Mouse (Mus musculus): ENCODE results near the gene Wwc2. TPM values are rescaled to one million over a fixed set of nuclear protein-coding genes. Genes with fewer than 3 reads are reported as not detected.

The Wwc2 gene
- polyA plus RNA-seq, 1 experiment from 2014 or later: 17.1 TPM

- peak overlapping the region; percentile 89 for H3K4me3 ChIP-seq (ENCODE audit: low read depth, low read length)
- peak overlapping the region; percentile 94 for H3K4me2 ChIP-seq
- peak overlapping the region; percentile 98 for H3K27ac ChIP-seq (ENCODE audit: low read depth)
- ATAC-seq (ENCODE audit: insufficient read depth): peak; percentile 50
- WGBS: under 1% methylated on average over 51 of the region's 66 CpGs
- H3K9ac ChIP-seq: peak overlapping the region; percentile 93
- H3K27me3 ChIP-seq (ENCODE audit: insufficient read depth, low read length): no peaks in the 10 kb centered on the region
- no peak for TF ChIP-seq CTCF (IDR thresholded peaks at IDR 0.05; ENCODE audit: low read depth)
- H3K9me3 ChIP-seq (ENCODE audit: low read depth, low read length): no peaks in the 10 kb centered on the region
- H3K36me3 ChIP-seq (ENCODE audit: insufficient read depth): no peaks in the 10 kb centered on the region
- H3K4me1 ChIP-seq (ENCODE audit: insufficient read depth): peaks cover 19% of the 10 kb centered on the region
- DNase-seq: peak; percentile 62
These were observed 904 bp downstream of the Wwc2 start for GRCm38 (mm10) chr8:47989655-47990385.

GRCm38 (mm10) chr8:47989211-47989610, 1.5 kb downstream of the Wwc2 start:
- Histone ChIP-seq H3K4me3 (ENCODE audit: low read depth, low read length) (peak overlapping the region; percentile 89), H3K27me3 (ENCODE audit: insufficient read depth, low read length) (no peaks in the 10 kb centered on the region), H3K9me3 (ENCODE audit: low read depth, low read length) (no peaks in the 10 kb centered on the region), H3K36me3 (ENCODE audit: insufficient read depth) (no peaks in the 10 kb centered on the region), H3K4me1 (ENCODE audit: insufficient read depth) (peaks cover 19% of the 10 kb centered on the region), H3K27ac (ENCODE audit: low read depth) (no peak overlapping the region), H3K9ac (peak overlapping the region; percentile 93), H3K4me2 (peak overlapping the region; percentile 94)
- TF ChIP-seq CTCF (IDR thresholded peaks at IDR 0.05; ENCODE audit: low read depth): no peak
- 13% methylated on average over 8 of the region's 8 CpGs for WGBS
- no peak for ATAC-seq (ENCODE audit: insufficient read depth)
- no peak for DNase-seq

GRCm38 (mm10) chr8:47988111-47988510, 2.6 kb downstream of the Wwc2 start:
- WGBS: 50% methylated on average over 15 of the region's 15 CpGs
- Histone ChIP-seq H3K4me1 (ENCODE audit: insufficient read depth) (peaks cover 19% of the 10 kb centered on the region), H3K36me3 (ENCODE audit: insufficient read depth) (0 out of 2 replicates have a peak, but pooled peaks cover 1% of the 10 kb centered on the region), H3K27me3 (ENCODE audit: insufficient read depth, low read length) (no peaks in the 10 kb centered on the region), H3K9me3 (ENCODE audit: low read depth, low read length) (no peaks in the 10 kb centered on the region), H3K4me2 (peak overlapping the region; percentile 94), H3K9ac (no peak overlapping the region; the same call in 1 of the 2 replicates), H3K4me3 (ENCODE audit: low read depth, low read length) (peak overlapping the region; percentile 89; the same call in 1 of the 2 replicates), H3K27ac (ENCODE audit: low read depth) (no peak overlapping the region)
- DNase-seq (no peak), ATAC-seq (ENCODE audit: insufficient read depth) (no peak)
- TF ChIP-seq CTCF (IDR thresholded peaks at IDR 0.05; ENCODE audit: low read depth): no peak

GRCm38 (mm10) chr8:47985644-47986043, 5.1 kb downstream of the Wwc2 start:
- WGBS: 42% methylated on average over 10 of the region's 10 CpGs
- no peak for TF ChIP-seq CTCF (IDR thresholded peaks at IDR 0.05; ENCODE audit: low read depth)
- 0 out of 2 replicates have a peak overlapping the region, but pooled peaks have one; percentile 7 for H3K4me2 ChIP-seq

GRCm38 (mm10) chr8:47985243-47985642, 5.5 kb downstream of the Wwc2 start:
- H3K9me3 ChIP-seq (ENCODE audit: low read depth, low read length): no peaks in the 10 kb centered on the region
- H3K27ac ChIP-seq (ENCODE audit: low read depth): no peak overlapping the region
- H3K4me1 ChIP-seq (ENCODE audit: insufficient read depth): peaks cover 19% of the 10 kb centered on the region
- no peak overlapping the region for H3K9ac ChIP-seq
- H3K4me2 ChIP-seq: no peak overlapping the region
- no peak overlapping the region for H3K4me3 ChIP-seq (ENCODE audit: low read depth, low read length)
- 0 out of 2 replicates have a peak, but pooled peaks cover 5% of the 10 kb centered on the region for H3K36me3 ChIP-seq (ENCODE audit: insufficient read depth)
- no peak for TF ChIP-seq CTCF (IDR thresholded peaks at IDR 0.05; ENCODE audit: low read depth)
- no peak for DNase-seq
- H3K27me3 ChIP-seq (ENCODE audit: insufficient read depth, low read length): no peaks in the 10 kb centered on the region
- no peak for ATAC-seq (ENCODE audit: insufficient read depth)

More at GRCm38 (mm10) chr8:47985644-47986043, 5.1 kb downstream of the Wwc2 start:
- Histone ChIP-seq H3K4me3 (ENCODE audit: low read depth, low read length) (no peak overlapping the region), H3K27me3 (ENCODE audit: insufficient read depth, low read length) (no peaks in the 10 kb centered on the region), H3K36me3 (ENCODE audit: insufficient read depth) (0 out of 2 replicates have a peak, but pooled peaks cover 5% of the 10 kb centered on the region), H3K9ac (no peak overlapping the region), H3K9me3 (ENCODE audit: low read depth, low read length) (no peaks in the 10 kb centered on the region), H3K27ac (ENCODE audit: low read depth) (no peak overlapping the region), H3K4me1 (ENCODE audit: insufficient read depth) (peaks cover 19% of the 10 kb centered on the region)
- ATAC-seq (ENCODE audit: insufficient read depth) (no peak), DNase-seq (no peak)

GRCm38 (mm10) chr8:47981075-47981474, 9.6 kb downstream of the Wwc2 start:
- H3K4me3 ChIP-seq (ENCODE audit: low read depth, low read length): no peak overlapping the region
- no peaks in the 10 kb centered on the region for H3K27me3 ChIP-seq (ENCODE audit: insufficient read depth, low read length)
- no peak for TF ChIP-seq CTCF (IDR thresholded peaks at IDR 0.05; ENCODE audit: low read depth)
- no peaks in the 10 kb centered on the region for H3K9me3 ChIP-seq (ENCODE audit: low read depth, low read length)
- no peak overlapping the region for H3K9ac ChIP-seq
- H3K4me1 ChIP-seq (ENCODE audit: insufficient read depth): peaks cover 6% of the 10 kb centered on the region; the same call in 1 of the 2 replicates
- no peak for ATAC-seq (ENCODE audit: insufficient read depth)
- H3K4me2 ChIP-seq: no peak overlapping the region
- 0 out of 2 replicates have a peak, but pooled peaks cover 10% of the 10 kb centered on the region for H3K36me3 ChIP-seq (ENCODE audit: insufficient read depth)
- no peak overlapping the region for H3K27ac ChIP-seq (ENCODE audit: low read depth)
- 88% methylated on average over 6 of the region's 6 CpGs for WGBS
- DNase-seq: no peak

- Histone ChIP-seq H3K9ac (no peak overlapping the region), H3K4me2 (no peak overlapping the region), H3K4me1 (ENCODE audit: insufficient read depth) (peaks cover 3% of the 10 kb centered on the region; the same call in 1 of the 2 replicates), H3K36me3 (ENCODE audit: insufficient read depth) (0 out of 2 replicates have a peak, but pooled peaks cover 10% of the 10 kb centered on the region), H3K27me3 (ENCODE audit: insufficient read depth, low read length) (no peaks in the 10 kb centered on the region), H3K27ac (ENCODE audit: low read depth) (no peak overlapping the region), H3K9me3 (ENCODE audit: low read depth, low read length) (no peaks in the 10 kb centered on the region), H3K4me3 (ENCODE audit: low read depth, low read length) (no peak overlapping the region)
- no peak for TF ChIP-seq CTCF (IDR thresholded peaks at IDR 0.05; ENCODE audit: low read depth)
- ATAC-seq (ENCODE audit: insufficient read depth) (no peak), DNase-seq (no peak)
- 84% methylated on average over 8 of the region's 8 CpGs for WGBS
These were observed 10.8 kb downstream of the Wwc2 start for GRCm38 (mm10) chr8:47979876-47980275.

All from lung, embryonic 14.5 days (tissue).